Mouse (Mus musculus) ES-Bruce4 (cell line): ENCODE results near the gene Ubap2l. TPM values are rescaled to one million over a fixed set of nuclear protein-coding genes. Genes with fewer than 3 reads are reported as not detected.

Experiments used
- H3K27ac ChIP-seq: 2 replicates; pipeline ENCODE4 v1.5.1; 2012; ENCODE audit warnings: low read length, inconsistent platforms; ENCODE audit not compliant: insufficient read depth
- H3K27me3 ChIP-seq: 2 replicates; pipeline ENCODE4 v1.6.1; 2012; ENCODE audit warnings: mild to moderate bottlenecking, low read length, inconsistent platforms; ENCODE audit not compliant: control insufficient read depth, poor library complexity, insufficient read depth, severe bottlenecking
- H3K36me3 ChIP-seq: 2 replicates; pipeline ENCODE4 v1.6.1; 2012; ENCODE audit warnings: inconsistent platforms, mild to moderate bottlenecking, low read length, moderate library complexity; ENCODE audit not compliant: control insufficient read depth, poor library complexity, insufficient read depth, severe bottlenecking
- H3K4me1 ChIP-seq: one replicate; pipeline ENCODE4 v1.8.1; 2011; ENCODE audit warnings: low read length; ENCODE audit not compliant: control insufficient read depth, insufficient read depth
- H3K4me3 ChIP-seq: 2 replicates; pipeline ENCODE4 v1.5.1; 2011; ENCODE audit warnings: low read depth, mild to moderate bottlenecking, low read length
- H3K9ac ChIP-seq: 2 replicates; pipeline ENCODE4 v1.6.1; 2012; ENCODE audit warnings: low read depth, mild to moderate bottlenecking, inconsistent platforms; ENCODE audit not compliant: poor library complexity, severe bottlenecking
- H3K9me3 ChIP-seq: replicated peaks from 2 replicates; pipeline ENCODE4 v1.6.1; 2012; ENCODE audit warnings: mild to moderate bottlenecking, low read length, inconsistent platforms; ENCODE audit not compliant: control insufficient read depth, poor library complexity, insufficient read depth, severe bottlenecking
- CTCF ChIP-seq: IDR thresholded peaks from one replicate; pipeline ENCODE4 v1.8.1; 2011; ENCODE audit warnings: low read depth, low read length
- EP300 ChIP-seq: IDR thresholded peaks from 2 replicates; pipeline ENCODE4 v1.6.1; 2011; ENCODE audit warnings: low read depth, low read length; ENCODE audit not compliant: insufficient read depth
- POLR2A ChIP-seq: IDR thresholded peaks from one replicate; pipeline ENCODE4 v1.8.1; 2011; ENCODE audit warnings: low read length; ENCODE audit not compliant: insufficient read depth
- polyA plus RNA-seq: library from polyadenylated mRNA; stranded (reverse); fragments of >200 nt; gene quantifications from 2 replicates; pipeline ENCODE4 v1.2.4, GENCODE M21; 2011; ENCODE audit warnings: low read depth; ENCODE audit not compliant: missing spikeins, insufficient read depth, insufficient read length

Gene Ubap2l
- polyA plus RNA-seq, 1 experiment, result 432 TPM

DNA sequence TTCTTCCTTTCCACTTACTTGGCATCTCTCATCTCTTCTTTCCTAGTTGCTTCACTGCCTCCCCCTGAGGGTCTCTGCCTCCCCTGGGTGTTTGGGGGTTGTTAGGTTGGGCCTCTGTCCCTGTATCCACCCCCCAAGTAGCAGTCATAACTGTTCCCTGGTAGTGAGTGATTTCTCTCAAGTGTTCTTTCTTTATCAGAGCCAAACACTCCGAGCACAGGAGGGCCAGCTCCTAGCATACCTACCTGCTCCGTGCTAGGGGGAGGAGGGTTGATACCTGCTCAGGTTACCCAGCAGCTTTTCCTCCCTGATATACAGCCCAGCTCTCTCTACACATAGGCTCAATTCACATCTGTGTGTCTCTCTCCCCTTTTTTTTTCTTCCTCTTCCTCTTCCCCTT, 36.2 kb upstream of the Ubap2l start:
- Histone ChIP-seq H3K27me3 (no peaks in the 10 kb centered on the region), H3K9ac (no peak overlapping the region), H3K9me3 (no peaks in the 10 kb centered on the region), H3K27ac (no peak overlapping the region), H3K36me3 (peaks cover 71% of the 10 kb centered on the region), H3K4me1 (peaks cover 4% of the 10 kb centered on the region), H3K4me3 (no peak overlapping the region)
- TF ChIP-seq EP300 (no peak), POLR2A (no peak), CTCF (no peak)

DNA sequence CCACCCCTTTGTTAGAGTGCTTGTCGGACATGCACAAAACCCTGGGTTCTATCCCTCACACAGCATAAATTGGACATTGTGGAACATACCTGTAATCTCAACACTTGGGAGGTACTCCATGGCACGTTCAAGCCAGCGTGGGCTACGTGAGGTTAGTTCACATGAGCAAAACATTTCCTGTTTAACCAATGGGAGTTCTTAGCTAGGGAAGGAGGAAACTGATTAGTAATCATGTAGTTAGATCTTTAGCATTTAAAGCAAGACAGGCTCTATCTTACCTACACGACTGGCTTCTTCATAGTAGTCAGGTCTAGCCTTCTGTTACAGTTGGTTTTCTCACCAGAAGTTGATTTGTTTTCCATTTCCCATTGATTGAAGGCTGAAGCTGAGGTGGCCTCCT, 33.6 kb upstream of the Ubap2l start:
- H3K4me3 ChIP-seq, result no peak overlapping the region
- no peak for TF ChIP-seq POLR2A
- no peak for TF ChIP-seq EP300
- TF ChIP-seq CTCF, result no peak
- no peak overlapping the region for H3K9ac ChIP-seq
- peak overlapping the region; percentile 6; the same call in 1 of the 2 replicates for H3K27ac ChIP-seq
- H3K4me1 ChIP-seq, result peaks cover 4% of the 10 kb centered on the region
- no peaks in the 10 kb centered on the region for H3K27me3 ChIP-seq
- H3K36me3 ChIP-seq, result peaks cover 47% of the 10 kb centered on the region
- H3K9me3 ChIP-seq, result no peaks in the 10 kb centered on the region

DNA sequence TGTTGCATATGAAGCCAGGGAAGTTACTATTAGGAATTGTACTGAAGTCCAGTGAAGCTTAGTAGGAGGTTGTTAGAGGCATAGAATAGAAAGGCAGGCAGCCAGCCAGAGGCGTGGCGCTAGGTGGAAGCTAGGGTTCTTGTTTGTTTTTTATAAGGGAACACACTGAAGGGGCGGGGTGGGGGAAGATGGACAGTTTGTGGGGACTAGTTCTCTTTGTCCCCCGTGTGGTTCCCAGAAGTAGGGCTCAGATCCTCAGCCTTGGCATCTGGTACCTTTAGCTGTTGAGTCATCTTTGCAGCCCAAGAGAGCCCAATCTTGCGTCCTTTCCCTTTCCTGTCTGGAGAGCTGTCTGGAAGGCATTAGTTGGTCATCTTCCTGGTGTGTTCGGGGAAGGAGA, 32.9 kb upstream of the Ubap2l start:
- TF ChIP-seq EP300 (no peak), CTCF (no peak), POLR2A (no peak)
- Histone ChIP-seq H3K27me3 (no peaks in the 10 kb centered on the region), H3K4me1 (peaks cover 4% of the 10 kb centered on the region), H3K27ac (no peak overlapping the region), H3K4me3 (no peak overlapping the region), H3K9me3 (no peaks in the 10 kb centered on the region), H3K36me3 (peaks cover 39% of the 10 kb centered on the region), H3K9ac (no peak overlapping the region)

DNA sequence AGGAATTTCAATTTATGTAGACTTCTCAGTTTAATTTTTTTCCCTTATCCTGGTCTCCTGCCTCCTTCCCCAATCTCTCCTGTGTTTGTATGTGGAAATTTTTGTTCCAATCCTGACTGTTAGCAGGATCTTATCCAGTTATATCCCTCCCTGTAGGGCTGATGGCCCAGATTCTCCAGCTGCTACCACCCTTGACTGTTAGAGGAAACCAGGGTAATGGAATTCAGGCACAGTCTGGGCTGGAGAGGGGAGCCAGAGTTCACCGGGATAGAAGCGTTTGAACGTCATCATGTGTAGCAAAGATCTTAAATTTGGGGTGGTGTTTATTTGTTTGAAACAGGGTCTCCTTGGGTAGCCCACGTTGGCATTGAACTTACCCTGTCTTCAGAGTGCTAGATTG, 32.4 kb upstream of the Ubap2l start:
- H3K4me1 ChIP-seq, result peaks cover 4% of the 10 kb centered on the region
- TF ChIP-seq CTCF, result no peak
- no peak for TF ChIP-seq POLR2A
- no peak for TF ChIP-seq EP300
- no peak overlapping the region for H3K9ac ChIP-seq
- H3K27me3 ChIP-seq, result no peaks in the 10 kb centered on the region
- H3K27ac ChIP-seq, result no peak overlapping the region
- peaks cover 35% of the 10 kb centered on the region for H3K36me3 ChIP-seq
- no peaks in the 10 kb centered on the region for H3K9me3 ChIP-seq
- no peak overlapping the region for H3K4me3 ChIP-seq

DNA sequence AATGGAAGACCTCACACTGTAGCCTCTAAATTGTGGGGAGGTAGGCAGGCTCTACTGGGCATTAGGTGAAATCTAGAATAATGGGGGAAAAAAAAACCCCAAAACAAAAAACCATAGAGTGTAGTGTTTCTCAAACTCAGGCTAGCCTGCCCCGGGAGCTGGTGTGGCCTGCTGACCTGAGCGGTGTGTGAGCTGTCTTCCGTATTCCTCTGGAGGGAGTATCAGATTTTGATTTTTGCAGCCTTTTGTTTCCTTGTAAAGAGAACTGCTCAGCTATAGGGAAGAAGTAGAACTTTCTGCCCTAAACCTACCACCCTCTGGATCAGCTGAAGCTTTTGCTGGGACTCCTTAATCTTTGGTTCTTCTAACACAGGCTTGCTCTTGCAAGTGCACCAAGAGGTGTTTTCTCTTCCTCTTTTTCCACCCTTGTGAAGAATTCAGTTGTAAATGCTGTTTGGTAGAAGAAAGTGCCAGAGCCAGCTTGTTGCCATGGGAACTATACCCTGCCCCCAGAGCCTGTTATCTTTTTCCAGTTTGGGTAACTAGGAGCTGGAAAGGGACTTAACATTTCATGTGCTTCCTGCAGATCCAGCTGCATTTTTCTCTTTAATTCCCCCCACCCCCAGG, 31.4 kb upstream of the Ubap2l start:
- H3K36me3 ChIP-seq, result peaks cover 25% of the 10 kb centered on the region
- no peak overlapping the region for H3K4me3 ChIP-seq
- no peaks in the 10 kb centered on the region for H3K9me3 ChIP-seq
- TF ChIP-seq EP300 (no peak), CTCF (no peak), POLR2A (no peak)
- peaks cover 4% of the 10 kb centered on the region for H3K4me1 ChIP-seq
- 0 out of 2 replicates have a peak overlapping the region, but pooled peaks have one; percentile 33 for H3K27ac ChIP-seq
- H3K9ac ChIP-seq, result peak overlapping the region; percentile 11; the same call in 1 of the 2 replicates
- H3K27me3 ChIP-seq, result no peaks in the 10 kb centered on the region

DNA sequence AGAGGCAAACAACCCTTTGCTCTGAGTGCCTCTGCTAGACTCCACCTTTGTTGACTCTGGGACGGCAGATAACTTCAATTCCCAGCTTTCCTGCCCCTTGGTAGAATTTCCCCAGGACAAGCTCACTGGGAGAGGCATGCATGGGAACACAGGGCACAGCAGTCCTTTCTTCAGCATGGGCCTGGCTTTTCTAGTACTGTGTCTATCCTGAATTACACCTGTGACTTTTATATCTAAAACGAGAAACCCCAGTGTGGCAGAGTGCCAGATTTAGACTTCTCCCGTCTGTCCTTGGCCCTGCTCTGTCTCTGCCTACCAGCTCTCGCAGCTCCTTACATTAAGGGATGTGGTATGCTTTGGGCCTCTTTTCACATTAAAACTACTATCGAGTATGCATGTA, 30.6 kb upstream of the Ubap2l start:
- H3K4me3 ChIP-seq, result 0 out of 2 replicates have a peak overlapping the region, but pooled peaks have one; percentile 10

More for the DNA sequence above, 30.6 kb upstream of the Ubap2l start:
- H3K27ac ChIP-seq, result peak overlapping the region; percentile 33
- no peaks in the 10 kb centered on the region for H3K27me3 ChIP-seq
- H3K9me3 ChIP-seq, result no peaks in the 10 kb centered on the region
- peaks cover 17% of the 10 kb centered on the region for H3K36me3 ChIP-seq
- peaks cover 4% of the 10 kb centered on the region for H3K4me1 ChIP-seq
- no peak for TF ChIP-seq POLR2A
- no peak for TF ChIP-seq EP300
- TF ChIP-seq CTCF, result no peak
- peak overlapping the region; percentile 11 for H3K9ac ChIP-seq
